Mouse (Mus musculus) liver, postnatal 0 days (tissue): ENCODE measurements around the gene Wbp1l.

Experiments used
- CTCF ChIP-seq: sonication (generic); IDR thresholded peaks from 2 replicates; pipeline ENCODE4 v1.5.1; 2016; ENCODE audit warnings: antibody characterized with exemption, low read depth
- EP300 ChIP-seq: IDR thresholded peaks from 2 replicates; pipeline ENCODE4 v1.6.1; 2016; ENCODE audit warnings: antibody characterized with exemption, low read depth, mild to moderate bottlenecking

- TF ChIP-seq CTCF (no peak), EP300 (peak; percentile 62)
These were observed 47.2 kb downstream of the Wbp1l start for GRCm38 (mm10) chr19:46646041-46646481.
